Mouse (Mus musculus) c-Kit-negative CD71-positive TER-119-positive erythroid progenitor cells, embryonic 14.5 days (primary cell): ENCODE measurements around the gene Krt16.
"Not testable (repeated sequence)": the region's sequence is repeated elsewhere in the genome, so short reads cannot be mapped to it uniquely, and the experiment has no call there.

ENCODE experiments used
- DNase-seq: peaks from one replicate; pipeline ENCODE4 v3.0.0-alpha.2; 2013; ENCODE audit warnings: low read depth, low spot score

Krt16 gene

DNA sequence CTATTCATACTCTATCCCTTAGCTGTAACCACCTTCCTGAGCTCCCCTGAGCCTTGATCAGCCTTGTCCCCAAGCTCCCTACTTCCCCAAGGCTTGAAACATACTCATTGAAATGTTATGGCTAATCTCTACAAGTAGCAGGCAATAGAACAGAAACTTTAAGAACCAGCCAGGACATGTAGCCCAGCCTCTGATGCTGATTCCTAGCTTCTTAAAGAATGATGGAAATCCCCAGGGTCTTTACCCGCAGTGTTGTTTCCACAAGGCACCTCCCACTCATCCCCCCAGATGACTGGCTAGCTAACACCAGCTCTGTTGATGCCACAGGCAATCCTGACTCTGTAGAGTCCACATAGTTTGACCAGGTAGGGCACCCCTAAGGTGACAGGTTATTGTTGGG is 9.3 kb upstream of the Krt16 start:
- DNase-seq = no peak

DNA sequence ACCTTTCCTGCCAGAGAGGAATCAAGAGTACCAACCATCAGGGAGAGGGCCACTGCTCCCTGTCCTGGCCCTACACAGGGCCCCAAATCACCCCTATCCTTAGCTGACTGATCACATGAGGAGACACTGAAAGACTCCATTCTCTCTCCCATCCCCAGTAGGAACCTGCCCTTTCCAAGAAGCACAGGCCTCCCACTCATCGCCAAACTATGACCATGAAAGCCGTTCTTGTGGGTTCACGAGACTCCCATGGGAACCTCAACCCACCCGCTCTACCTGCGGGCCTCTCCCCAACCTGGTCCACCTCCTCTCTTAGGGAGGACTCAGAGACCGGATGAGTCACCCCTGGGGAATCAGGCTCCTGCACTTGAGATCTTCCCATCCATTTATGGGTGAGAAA is 6.8 kb upstream of the Krt16 start:
- no peak for DNase-seq

DNA sequence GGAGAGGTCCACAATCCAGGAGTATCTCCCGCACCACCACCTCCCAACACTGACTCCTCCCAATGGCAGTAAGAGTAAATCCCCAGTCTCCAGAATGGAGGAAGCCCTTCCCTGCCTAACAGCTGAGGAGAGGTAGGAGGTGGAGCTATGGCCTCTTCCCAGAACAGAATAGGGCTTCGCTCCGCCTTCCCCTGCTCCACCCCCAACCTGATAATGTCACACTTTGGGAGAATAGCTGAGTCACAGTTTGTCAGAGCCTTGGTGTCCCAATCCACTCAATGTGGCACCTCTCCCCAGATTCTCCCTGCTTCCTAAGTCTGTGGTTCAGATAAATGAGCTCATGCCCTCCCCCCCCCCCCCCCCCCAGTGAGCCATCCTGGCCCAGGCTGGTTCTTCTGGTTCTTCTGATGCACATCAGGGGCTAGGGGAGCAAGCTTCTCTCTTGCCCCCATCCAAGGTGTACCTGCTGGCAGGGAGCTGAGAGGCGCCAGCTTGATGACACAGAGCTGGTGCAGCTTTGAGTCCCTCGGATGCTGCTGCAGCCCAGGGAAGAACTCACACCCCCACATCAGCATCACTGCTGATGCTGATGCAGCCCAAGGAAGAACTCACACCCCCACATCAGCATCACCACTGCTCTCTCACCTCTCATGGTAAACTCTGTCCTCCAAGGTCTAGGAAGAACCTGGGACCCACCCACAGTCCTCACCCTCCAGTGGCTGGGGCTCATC is 5.8 kb upstream of the Krt16 start:
- no peak for DNase-seq

DNA sequence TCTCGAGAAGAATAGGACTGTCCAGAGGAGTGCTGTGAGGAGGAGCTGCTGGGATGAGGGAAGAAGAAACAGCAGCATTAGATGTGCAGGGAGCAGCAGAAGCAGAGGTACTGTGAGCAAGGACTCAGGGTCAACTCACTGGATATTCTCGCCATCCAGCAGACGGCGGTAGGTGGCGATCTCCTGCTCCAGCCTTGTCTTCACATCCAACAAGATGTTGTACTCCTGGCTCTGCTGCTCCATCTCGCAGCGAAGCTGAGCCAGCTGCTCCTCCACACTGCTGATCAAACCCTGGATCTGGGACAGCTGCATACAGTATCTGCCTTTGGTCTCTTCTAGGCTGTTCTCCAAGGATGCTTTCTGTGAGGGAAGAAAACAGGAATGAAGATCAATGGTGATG is 2.2 kb downstream of the Krt16 start:
- DNase-seq = not testable (repeated sequence)

DNA sequence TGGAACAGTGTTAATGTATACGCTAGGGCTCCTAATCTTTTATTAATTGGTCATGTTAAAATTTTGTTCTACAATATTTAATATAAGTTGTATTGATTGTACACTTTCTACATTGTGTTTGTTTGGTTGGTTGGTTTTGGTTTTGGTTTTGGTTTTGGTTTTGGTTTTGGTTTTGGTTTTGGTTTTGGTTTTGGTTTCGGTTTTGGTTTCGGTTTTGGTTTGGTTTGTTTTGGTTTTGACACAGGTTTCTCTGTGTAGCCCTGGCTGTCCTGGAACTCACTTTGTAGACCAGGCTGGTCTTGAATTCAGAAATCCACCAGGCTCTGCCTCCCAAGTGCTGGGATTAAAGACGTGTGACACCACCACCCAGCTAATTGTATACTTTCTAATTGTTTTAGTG is 8.4 kb downstream of the Krt16 start:
- DNase-seq = not testable (repeated sequence)

DNA sequence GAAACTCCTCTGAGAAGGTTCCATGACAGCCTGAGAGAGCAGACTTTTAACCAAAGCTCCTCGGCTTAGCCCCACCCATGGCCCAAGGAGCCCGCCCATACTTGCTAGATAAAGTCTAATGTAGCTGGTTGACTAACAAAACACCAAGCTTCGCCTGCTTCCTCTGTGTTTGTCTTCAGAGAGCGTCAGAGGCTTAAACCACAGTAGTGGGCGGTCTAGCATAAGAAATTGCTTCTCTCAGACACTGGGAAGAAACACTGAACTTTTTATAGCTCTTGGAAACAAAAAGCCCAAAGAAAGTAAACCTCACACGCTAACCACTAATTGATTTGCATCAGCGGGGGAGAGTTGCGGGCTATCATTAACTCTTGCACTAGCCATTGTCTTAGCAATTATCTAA is 27.0 kb downstream of the Krt16 start:
- no peak for DNase-seq

DNA sequence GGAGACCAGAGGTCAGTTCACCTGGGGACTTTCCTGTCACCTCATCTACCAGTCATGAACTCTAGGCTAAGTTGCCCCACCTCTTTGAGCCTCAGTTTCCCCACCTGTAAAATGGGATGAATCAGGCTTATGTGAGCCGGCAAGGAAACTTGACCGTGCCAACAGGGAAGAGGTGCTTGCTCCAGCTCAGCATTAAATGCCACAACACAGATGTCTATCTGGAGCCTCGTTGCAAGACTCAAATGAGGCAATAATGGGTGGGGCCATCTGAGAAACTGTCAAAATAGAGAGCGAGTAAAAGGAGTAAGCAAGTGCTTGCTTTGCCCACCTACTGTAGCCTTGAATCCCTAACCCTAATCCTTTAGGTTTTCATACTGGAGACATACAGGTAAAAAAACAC is 29.4 kb downstream of the Krt16 start:
- no peak for DNase-seq

DNA sequence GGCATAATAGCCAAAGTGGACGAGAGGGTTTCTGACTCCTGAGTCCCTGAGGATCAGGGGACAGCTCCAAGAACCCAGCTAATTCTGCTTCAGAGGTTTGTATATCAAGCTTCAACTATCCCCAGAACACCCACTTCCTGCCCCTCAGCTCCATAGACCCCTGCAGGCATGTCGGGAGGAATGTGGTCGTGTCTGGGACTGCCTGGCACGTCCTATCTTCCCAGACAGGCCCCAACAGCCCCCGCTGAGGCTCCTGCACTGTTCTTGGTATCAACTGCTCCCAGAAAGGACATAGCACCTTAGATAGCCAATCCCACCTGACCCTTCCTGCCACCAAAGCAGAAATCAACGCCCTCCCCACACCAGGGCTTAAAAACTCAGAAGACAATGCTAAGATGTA is 40.2 kb downstream of the Krt16 start:
- no peak for DNase-seq

DNA sequence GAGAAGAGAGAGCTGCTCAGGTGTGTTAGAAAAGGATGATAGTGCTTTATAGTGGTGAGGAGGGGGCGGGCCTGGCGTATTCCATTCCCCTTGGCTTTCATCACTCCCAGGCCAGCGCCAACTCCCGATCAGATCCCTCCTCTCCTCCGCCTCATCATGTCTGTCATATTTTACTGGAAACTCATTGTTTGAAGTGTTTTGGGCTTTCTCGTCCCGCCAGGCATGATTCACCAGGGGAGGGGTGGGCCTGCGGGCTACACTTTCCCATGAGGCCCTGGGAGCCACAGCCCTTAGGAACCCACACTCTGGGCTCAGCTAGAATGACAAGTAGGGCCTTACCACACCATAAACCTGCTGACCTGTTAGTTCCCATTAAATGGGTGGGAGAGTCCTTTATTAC is 41.2 kb downstream of the Krt16 start, which contains the start of gene Krt14:
Krt14 (minus strand) TSS at position 51 of the 400 bp plus-strand sequence.
- DNase-seq = no peak

DNA sequence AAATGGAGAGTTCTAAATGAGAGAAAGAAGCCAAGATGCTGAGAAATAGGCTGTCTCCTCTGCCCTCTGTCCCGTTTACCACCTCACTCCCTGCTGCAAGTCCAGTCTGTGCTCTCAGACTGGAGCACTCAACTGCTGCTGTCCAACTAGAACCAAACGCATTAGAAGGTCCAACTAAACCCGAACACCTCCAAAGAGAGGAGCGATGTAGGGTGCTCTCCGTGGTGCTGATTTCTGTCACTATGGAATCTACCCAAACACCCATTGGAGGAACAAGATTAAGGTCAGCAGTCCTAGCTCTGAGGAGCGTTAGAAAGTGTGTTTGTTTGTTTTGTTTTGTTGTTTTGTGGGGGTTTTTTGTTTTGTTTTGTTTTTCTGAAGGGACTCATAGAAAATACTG is 45.3 kb downstream of the Krt16 start:
- no peak for DNase-seq

DNA sequence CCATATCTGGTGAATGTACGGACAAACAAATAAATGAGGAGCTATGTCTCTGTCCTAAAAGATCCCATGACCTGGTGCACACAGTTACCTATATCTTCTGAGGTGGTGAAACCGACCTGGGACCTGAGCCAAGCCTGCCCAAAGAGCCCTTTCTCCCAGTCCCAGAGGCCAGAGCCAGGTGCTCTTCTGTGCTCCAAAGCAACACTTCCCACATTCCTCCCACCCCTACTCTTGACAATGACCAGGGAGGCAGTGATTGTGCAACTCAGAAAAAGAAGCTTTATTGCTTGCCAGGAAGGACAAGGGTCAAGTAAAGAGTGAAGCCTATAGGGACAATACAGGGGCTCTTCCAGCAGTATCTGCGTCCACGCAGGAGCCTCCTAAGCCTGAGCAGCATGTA is 45.8 kb downstream of the Krt16 start:
- no peak for DNase-seq

DNA sequence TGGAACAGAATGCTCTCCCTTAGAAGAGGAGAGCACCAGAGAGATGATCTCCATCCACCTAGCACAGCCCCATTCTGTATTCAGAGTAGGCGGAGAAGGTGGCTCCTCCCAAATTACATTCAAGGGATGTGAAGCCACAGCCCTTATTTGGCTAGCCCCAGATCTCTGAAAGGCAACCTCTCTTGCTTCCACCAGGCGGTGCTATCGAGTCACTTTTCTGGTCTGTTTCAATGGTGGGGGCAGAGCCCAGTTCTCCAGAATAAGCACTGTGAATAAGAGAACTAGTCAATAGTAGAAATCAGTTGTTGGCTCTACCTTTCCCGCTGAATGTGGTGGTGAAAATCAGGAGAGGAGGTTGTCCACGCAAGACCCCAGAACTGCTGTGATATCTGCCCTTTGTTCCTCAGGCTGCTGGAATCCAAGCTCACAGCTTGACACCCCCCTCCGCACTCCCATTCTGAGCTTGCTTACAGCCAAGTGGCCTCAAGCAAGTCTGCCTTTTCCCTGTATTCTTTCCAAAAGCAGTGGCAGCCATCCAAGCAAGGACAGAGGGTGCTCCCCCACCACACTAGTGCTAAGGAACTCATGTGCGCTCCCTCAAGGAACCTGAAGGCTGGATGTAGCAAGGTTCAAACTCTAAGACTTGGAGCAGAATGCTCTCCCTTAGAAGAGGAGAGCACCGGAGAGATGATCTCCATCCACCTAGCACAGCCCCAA is 48.4 kb downstream of the Krt16 start:
- DNase-seq = no peak

DNA sequence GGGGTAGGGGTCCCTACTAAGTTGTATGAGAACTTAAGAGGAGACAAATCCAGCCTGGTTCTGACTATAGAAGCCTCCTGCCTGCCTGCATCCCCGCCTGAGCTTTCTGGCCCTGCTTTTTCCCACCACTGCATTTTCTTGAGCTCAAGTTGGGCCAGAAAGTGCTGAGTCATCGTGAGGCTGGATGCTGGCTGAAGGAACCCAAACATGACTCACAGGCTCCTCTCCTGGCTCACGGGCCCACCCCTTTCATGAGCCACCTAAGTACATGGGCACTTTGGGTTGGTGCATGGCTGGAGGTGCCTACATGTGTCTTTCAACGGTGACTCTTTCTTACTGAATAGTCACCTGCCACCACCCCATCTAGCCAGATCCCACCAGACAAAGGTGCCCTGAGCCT is 50.0 kb downstream of the Krt16 start:
- DNase-seq = peak; percentile 21
